Mouse (Mus musculus): ENCODE data around the gene 1110008L16Rik.

1110008L16Rik gene

DNA sequence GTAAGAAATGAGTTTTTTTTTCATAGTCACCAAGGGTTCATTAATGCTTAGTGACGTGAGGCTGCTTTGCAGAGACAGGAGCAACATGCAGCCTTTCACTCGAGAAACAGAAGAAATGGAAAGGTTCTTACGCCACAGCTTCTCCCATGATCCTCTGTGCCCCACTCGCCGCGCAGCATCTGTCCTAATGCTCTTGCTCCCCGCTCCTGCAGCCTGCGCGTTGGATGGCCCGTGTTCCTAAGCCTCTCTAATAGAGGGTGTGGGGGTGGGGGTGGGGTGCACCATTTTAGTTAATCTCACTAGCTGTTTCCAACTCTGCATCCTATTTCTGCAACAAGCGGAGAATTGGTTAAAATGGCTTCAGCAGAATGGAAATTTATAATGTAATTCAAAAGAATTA lies 44.6 kb downstream of the 1110008L16Rik start:
- no peak for DNase-seq

DNA sequence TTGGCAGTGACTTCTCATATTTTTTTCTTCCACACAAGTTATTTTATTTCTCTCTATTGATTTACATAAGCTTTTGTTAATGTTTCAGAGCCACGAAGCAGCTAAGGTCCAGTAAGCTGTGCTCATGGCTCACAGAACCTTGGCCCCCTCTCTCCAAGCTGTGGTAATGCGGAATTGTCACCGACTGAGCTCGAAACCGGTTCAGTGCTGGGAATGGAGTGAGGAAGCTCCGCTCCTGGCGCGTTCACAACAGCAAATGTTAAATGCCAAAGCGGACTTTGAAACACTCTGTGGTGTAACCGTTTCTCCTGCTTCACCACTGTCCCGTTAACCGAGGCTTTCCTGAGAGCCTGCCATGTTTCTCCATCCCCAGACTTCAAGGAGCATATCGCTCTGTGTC lies 45.2 kb downstream of the 1110008L16Rik start:
- peak; percentile 5 to 6 for DNase-seq

DNA sequence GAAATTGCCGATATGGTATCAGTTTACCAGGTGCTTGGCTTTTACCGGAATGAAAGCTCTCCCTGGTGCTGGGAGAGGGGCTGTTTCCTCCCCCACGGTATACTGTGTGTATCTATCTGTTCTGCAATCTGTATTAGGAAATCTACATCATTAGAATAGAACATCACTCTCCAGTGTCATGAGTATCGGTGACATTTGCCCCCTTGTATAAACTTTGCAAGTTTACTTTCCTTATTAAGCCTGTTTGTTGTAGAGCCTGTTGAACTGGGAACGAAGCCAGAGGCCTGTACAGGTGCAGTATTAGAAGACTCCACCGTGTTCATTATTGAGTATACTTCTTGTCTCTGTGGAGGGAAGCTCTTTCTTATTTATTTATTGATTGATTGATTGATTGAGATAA lies 54.0 kb downstream of the 1110008L16Rik start:
- no peak for DNase-seq

- peak; percentile 65 to 68 for DNase-seq
Measured at GRCm38 (mm10) chr12:55354904-55355303, 55.5 kb downstream of the 1110008L16Rik start.

DNA sequence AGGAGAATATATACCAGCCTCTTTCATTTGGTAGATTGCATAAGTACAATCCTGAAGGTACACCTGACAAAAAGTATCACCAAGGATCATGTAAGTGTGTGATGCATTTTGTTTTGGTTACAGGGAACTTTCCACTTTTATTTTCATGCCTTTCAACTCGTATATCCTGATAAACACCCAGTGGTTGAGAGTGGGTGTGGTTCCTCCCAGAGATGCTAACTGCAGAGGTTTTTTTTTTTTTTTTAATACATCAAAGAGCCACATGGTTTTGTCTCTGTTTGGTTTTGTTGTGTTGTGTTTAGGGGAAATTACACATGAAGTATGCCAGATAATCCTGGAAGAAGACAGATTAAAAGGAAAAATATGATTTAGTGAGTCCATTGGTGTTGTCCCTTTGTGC lies 57.9 kb downstream of the 1110008L16Rik start:
- DNase-seq, result no peak

GRCm38 (mm10) chr12:55360929-55361328 lies 61.6 kb downstream of the 1110008L16Rik start:
- DNase-seq, result no peak

GRCm38 (mm10) chr12:55365083-55365482 lies 65.7 kb downstream of the 1110008L16Rik start:
- DNase-seq, result no peak

- peak; percentile 35 to 49 for DNase-seq
Measured at GRCm38 (mm10) chr12:55372424-55373055, 73.2 kb downstream of the 1110008L16Rik start.

GRCm38 (mm10) chr12:55376956-55377609 lies 77.7 kb downstream of the 1110008L16Rik start:
- DNase-seq, result no peak

- DNase-seq, result no peak
Measured at GRCm38 (mm10) chr12:55377610-55377980, 78.2 kb downstream of the 1110008L16Rik start.

GRCm38 (mm10) chr12:55384023-55384749 lies 84.8 kb downstream of the 1110008L16Rik start, which contains the start of gene Psma6:
Gene Psma6 (plus strand): TSS chr12:55384222.
- no peak for DNase-seq

- DNase-seq, result no peak
Measured at GRCm38 (mm10) chr12:55384826-55385225, 85.4 kb downstream of the 1110008L16Rik start.

GRCm38 (mm10) chr12:55385931-55386330 lies 86.6 kb downstream of the 1110008L16Rik start:
- no peak for DNase-seq

DNA sequence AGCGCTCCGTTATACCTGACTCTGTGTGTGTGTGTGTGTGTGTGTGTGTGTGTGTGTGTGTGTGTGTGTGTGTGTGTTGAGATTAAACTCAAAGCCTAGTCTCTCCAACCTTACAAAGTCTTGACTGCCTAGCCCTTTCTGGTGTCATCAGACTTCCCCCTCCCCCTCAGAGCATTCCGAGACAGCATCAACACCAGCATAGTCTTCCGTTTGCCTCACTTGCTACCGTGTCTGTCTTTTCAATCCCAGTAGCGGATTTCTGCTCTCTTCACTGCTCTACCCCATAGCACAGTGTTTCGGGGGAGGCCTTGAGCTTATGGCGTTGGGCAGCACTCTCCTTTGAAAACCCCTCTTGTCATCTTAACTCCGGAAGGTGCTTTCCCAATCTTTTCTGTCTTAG lies 87.1 kb downstream of the 1110008L16Rik start:
- no peak for DNase-seq

- no peak for DNase-seq
Measured at GRCm38 (mm10) chr12:55387083-55387787, 87.9 kb downstream of the 1110008L16Rik start.

GRCm38 (mm10) chr12:55387788-55388465 lies 88.5 kb downstream of the 1110008L16Rik start:
- DNase-seq, result no peak

DNA sequence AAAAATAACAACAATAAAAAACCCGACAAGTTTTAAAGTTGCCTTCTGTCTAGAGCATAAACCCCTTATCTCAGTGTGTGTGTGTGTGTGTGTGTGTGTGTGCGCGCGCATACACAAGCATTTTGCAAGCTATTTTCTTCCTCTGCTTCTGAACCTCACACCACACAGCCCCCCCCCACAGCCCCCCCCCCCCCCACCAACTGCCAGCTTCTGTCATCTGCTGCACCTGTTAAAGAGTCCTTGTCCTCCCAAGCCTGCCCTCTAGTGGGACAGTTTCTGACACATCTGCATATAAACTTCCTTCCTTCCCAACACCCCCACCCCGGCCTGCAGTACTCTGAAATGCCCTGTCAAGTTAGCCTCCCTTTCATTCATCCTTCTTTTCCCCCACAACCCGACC lies 89.1 kb downstream of the 1110008L16Rik start:
- peak; percentile 62 to 64 for DNase-seq

GRCm38 (mm10) chr12:55389132-55390081 lies 90.0 kb downstream of the 1110008L16Rik start:
- no peak for DNase-seq

DNA sequence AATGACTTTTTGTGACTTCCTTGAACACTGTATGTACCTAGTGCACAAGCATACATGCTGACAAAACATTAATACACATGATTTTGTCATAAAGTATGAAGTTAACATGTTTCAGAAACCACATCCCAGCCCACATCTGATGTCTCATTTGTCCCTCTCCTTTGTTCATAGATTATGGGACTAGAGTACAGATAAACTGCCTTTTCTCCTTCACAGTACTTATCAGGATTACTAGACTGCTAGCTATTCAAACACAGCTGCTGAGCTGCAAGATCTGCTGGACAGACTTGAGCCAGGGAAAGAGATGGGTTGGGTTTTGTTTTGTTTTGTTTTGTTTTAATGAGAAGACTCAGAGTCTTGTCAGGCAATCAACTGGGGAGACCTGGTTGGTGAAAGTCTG lies 92.7 kb downstream of the 1110008L16Rik start:
- DNase-seq, result no peak

DNA sequence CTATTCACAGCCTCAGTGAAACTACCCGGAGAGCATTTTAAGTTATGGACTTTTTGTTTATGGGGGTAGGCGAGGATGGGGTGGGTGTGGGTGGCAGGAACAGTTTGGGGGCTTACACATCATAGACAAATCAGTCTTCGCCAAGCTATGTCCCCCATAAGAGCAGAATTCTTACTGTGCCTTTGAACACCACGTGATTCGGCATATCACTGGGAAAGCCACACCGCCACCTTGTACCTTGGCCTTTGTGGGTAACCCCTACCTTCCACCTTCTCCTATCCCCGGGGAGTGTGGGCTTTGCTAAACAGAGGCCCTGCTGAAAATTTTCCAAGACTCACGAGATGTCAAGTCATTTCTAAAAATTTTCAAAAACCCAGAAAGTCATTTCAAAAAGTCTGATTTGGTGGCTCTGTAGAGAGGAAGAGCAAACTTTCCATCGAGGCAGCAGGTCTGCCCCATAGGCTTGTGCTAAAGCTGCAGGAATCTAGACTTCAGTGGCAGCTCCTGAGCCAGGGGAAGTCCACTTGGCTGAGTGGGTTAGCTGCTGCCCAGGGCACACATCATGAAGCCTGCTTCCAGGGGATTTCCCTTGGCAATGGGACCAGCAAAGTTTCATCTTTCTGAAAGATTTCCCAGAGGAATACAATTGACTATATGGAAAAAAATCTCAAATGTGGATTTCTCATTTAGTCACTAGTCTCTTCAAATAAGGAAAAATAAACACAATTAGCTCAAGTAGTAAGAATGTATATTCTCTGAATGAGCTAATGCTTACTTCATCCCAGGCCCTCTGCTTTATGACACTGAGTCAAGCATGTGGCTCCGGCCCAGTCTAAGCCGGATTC lies 93.6 kb downstream of the 1110008L16Rik start:
- DNase-seq, result no peak
